Mouse (Mus musculus): ENCODE results near the gene Slc30a7.

DNA sequence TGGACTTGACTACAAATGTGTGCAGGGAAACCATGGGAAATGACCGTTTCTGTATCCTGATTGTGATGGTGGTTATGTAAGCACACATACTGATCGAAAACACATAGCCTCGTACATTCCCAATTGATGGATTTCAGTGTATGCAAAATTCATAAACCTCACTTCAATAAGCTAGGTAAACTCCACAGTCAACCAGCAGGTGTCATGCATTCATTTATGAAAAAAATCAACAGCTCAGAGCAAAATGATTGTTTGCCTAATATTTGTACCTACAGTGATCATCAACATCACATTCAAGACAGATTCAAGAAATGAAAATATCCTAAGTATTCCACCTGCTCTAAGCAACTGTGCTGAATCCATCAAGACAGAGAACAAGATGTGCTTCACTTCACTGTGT is 33.6 kb upstream of the Slc30a7 start:
- no peak for TF ChIP-seq GATA1 (IDR thresholded peaks at IDR 0.05; ENCODE audit: low read depth, low read length)
- peak in 1 of 3 experiments; percentile 37; a peak in 2 of 6 replicates for TF ChIP-seq CTCF (IDR thresholded peaks at IDR 0.05 in 2 of 3, conservative IDR thresholded peaks at IDR 0.05 in 1 of 3; ENCODE audit: control insufficient read depth in 1 of 3, insufficient read depth in 1 of 3, low read depth in 2 of 3, low read length in 3 of 3, poor library complexity in 1 of 3, severe bottlenecking in 1 of 3)
- no peak for TF ChIP-seq MXI1 (IDR thresholded peaks at IDR 0.05; ENCODE audit: low read depth, low read length)
- no peak for TF ChIP-seq MYB (IDR thresholded peaks at IDR 0.05; ENCODE audit: low read depth, low read length)
- TF ChIP-seq POLR2A (IDR thresholded peaks at IDR 0.05; ENCODE audit: control insufficient read depth in 1 of 2, insufficient read depth in 1 of 2, low read depth in 1 of 2, low read length in 2 of 2, poor library complexity in 1 of 2): no peak
- no peak for TF ChIP-seq TAL1 (IDR thresholded peaks at IDR 0.05; ENCODE audit: low read length)
- TF ChIP-seq EP300 (IDR thresholded peaks at IDR 0.05; ENCODE audit: low read depth in 1 of 2, low read length in 2 of 2): no peak
- no peak for TF ChIP-seq JUND (IDR thresholded peaks at IDR 0.05; ENCODE audit: low read depth, low read length)
- no peak for TF ChIP-seq ZKSCAN1 (IDR thresholded peaks at IDR 0.05; ENCODE audit: low read depth, low read length)

Measured in MEL (cell line).